Mouse (Mus musculus) midbrain, embryonic 10.5 days (tissue): ENCODE data around the gene Rgl3. TPM values are rescaled to one million over a fixed set of nuclear protein-coding genes. Genes with fewer than 3 reads are reported as not detected.

Experiments
- DNase-seq: peaks from one replicate; pipeline ENCODE4 v3.0.0-alpha.2; 2017; ENCODE audit warnings: low spot score
- H3K27ac ChIP-seq: fragments of 300-500 bp; sonication (generic); replicated peaks from 2 replicates; pipeline ENCODE4 v1.5.1; 2016; ENCODE audit warnings: mild to moderate bottlenecking
- H3K27me3 ChIP-seq: fragments of 300-500 bp; sonication (generic); 2 replicates; pipeline ENCODE4 v1.6.1; 2016; ENCODE audit warnings: low read depth, mild to moderate bottlenecking; ENCODE audit not compliant: poor library complexity, severe bottlenecking
- H3K36me3 ChIP-seq: fragments of 300-500 bp; sonication (generic); 2 replicates; pipeline ENCODE4 v1.6.1; 2016; ENCODE audit warnings: mild to moderate bottlenecking, moderate library complexity
- H3K4me1 ChIP-seq: fragments of 300-500 bp; sonication (generic); 2 replicates; pipeline ENCODE4 v1.6.1; 2016
- H3K4me3 ChIP-seq: fragments of 300-500 bp; sonication (generic); 2 replicates; pipeline ENCODE4 v1.5.1; 2016; ENCODE audit warnings: mild to moderate bottlenecking, moderate library complexity
- H3K9me3 ChIP-seq: fragments of 300-500 bp; sonication (generic); replicated peaks from 2 replicates; pipeline ENCODE4 v1.6.1; 2016; ENCODE audit warnings: mild to moderate bottlenecking
- WGBS: fragments of 180-500 bp; shearing (Covaris S2); methylation state at CpG from one replicate; pipeline ENCODE4 v1.1.7; 2016; 5-methylcytosine and 5-hydroxymethylcytosine counted together
- polyA plus RNA-seq: library from polyadenylated mRNA; unstranded; fragments of >200 nt; fragmentation: Nextera tagmentation; extraction: Ambion mirVana; gene quantifications from 2 replicates; pipeline ENCODE4 v1.2.1, GENCODE M21; 2016

The Rgl3 gene
- polyA plus RNA-seq, 1 experiment from 2014 or later, result 3.0 TPM

DNA sequence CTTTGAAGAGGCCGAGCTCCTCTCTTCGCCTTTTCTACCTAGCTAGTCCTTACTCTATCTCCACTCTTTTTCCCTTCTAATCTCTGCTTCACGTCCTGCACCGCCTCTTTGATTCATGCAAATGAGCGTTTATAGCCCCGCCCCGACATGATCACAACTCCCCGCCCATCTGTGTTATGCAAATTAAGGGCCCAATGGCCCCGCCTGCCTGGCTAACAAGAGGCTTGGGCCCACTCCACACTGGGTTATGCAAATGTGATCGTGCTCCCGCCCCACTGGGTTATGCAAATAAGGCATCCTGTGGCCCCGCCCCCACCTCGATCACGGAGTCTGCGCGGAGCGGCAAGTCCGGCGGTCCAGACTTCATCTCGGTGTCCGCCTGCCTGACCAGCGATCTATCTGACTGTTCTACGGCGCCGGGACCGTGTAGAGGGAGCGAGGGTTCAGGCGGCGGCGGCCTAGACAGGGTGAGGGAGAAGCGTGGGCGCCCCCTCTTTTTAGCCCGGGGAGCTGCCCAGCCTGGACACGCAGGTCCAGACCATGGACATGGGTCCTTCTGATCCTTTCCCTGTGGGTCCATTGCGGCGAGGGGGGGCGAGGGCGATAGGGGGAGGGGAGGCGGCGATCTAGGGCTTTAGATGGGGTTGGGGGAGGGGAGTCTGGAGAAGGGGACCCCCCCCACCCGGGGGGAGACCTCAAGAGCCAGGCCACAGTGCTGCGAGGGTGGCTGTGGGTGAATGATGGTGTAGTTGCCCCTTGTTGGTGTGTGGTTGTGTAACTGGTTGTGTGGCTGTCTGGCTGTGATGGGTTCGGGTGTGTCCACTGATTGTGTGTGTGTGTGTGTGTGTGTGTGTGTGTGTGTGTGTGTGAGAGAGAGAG, 52.3 kb downstream of the Rgl3 start, which contains the start of gene Plppr2:
Gene Plppr2, plus strand, starts transcription at position 342 of the 879 bp plus-strand sequence.
- Histone ChIP-seq H3K4me1 (peaks cover 30% of the 10 kb centered on the region), H3K36me3 (peaks cover 8% of the 10 kb centered on the region; the same call in 1 of the 2 replicates), H3K27me3 (peaks cover 29% of the 10 kb centered on the region), H3K4me3 (peak within 1 kb of the TSS; percentile 68), H3K9me3 (no peaks in the 10 kb centered on the region), H3K27ac (peak within 1 kb of the TSS; percentile 87)
- DNase-seq, result peak; percentile 99
- 3% methylated on average over 42 of the region's 43 CpGs for WGBS

GRCm38 (mm10) chr9:21935466-21936131, 53.6 kb downstream of the Rgl3 start:
- peaks cover 29% of the 10 kb centered on the region for H3K27me3 ChIP-seq
- no peaks in the 10 kb centered on the region for H3K9me3 ChIP-seq
- 0 out of 2 replicates have a peak, but pooled peaks cover under 1% of the 10 kb centered on the region for H3K36me3 ChIP-seq
- H3K4me3 ChIP-seq, result no peak overlapping the region
- DNase-seq, result no peak
- H3K27ac ChIP-seq, result no peak overlapping the region
- H3K4me1 ChIP-seq, result peaks cover 30% of the 10 kb centered on the region
- WGBS, result 87% methylated on average over 7 of the region's 7 CpGs

GRCm38 (mm10) chr9:21934021-21934420, 55.2 kb downstream of the Rgl3 start:
- Histone ChIP-seq H3K4me3 (no peak overlapping the region), H3K36me3 (no peaks in the 10 kb centered on the region), H3K9me3 (no peaks in the 10 kb centered on the region), H3K27ac (no peak overlapping the region), H3K4me1 (peaks cover 30% of the 10 kb centered on the region), H3K27me3 (peaks cover 29% of the 10 kb centered on the region)
- WGBS, result 90% methylated on average over 12 of the region's 12 CpGs
- DNase-seq, result no peak

DNA sequence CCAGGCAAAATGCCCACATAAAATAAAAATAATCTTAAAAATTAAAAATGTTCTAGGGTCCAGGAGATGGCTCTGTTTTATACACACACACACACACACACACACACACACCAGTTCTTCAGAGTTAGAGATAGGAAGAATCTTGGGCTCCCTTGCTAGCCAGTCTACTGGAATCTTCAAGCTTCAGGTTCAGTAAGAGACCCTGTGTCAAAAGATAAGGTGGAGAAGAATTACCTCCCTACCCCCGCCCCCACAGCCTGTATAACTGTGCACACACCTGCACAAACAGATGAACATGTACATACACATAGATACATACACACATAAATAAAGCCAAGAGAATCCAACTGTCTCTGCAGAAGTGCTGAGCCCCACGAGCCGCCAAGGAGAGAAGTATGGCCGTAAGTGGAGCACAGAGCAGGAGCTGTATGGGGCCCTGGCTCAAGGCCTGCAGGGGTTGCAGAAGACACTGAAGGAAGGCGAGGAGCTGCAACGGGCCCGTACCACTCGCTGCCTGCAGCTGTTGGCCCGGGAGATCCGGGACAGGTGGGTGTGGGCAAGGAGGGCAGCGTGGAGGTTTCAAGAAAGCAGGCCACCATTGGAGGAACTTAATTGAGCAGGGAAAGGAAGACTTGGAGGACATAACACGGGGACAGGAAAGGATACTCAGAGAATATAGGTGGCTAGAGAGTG, 56.7 kb downstream of the Rgl3 start:
- 58% methylated on average over 12 of the region's 12 CpGs for WGBS
- H3K27ac ChIP-seq, result no peak overlapping the region
- DNase-seq, result no peak
- no peak overlapping the region for H3K4me3 ChIP-seq
- peaks cover 29% of the 10 kb centered on the region for H3K27me3 ChIP-seq
- H3K36me3 ChIP-seq, result no peaks in the 10 kb centered on the region
- H3K9me3 ChIP-seq, result no peaks in the 10 kb centered on the region
- peaks cover 23% of the 10 kb centered on the region for H3K4me1 ChIP-seq

DNA sequence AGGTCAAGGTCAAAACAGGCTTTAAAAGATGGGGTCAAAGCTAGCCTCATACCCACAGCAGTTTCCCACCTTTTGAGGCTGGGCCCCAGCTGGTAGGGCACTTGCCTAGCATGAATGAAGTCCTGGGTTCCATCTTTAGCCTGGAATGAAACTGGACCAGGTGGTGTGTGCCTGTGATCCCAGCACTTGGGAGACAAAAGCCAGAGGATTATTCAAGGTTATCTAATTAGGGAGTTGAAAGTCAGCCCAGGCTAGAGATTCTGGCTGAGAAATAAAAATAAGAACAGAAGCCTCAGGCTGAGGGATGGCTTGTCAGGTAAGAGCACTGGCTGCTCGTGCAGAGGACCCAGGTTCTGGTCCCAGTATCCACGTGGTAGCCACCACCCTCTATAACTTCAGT, 57.2 kb downstream of the Rgl3 start:
- H3K4me3 ChIP-seq, result no peak overlapping the region
- DNase-seq, result no peak
- H3K9me3 ChIP-seq, result no peaks in the 10 kb centered on the region
- no peaks in the 10 kb centered on the region for H3K36me3 ChIP-seq
- H3K4me1 ChIP-seq, result peaks cover 19% of the 10 kb centered on the region
- peaks cover 29% of the 10 kb centered on the region for H3K27me3 ChIP-seq
- no peak overlapping the region for H3K27ac ChIP-seq
- 80% methylated on average over 2 of the region's 2 CpGs for WGBS

DNA sequence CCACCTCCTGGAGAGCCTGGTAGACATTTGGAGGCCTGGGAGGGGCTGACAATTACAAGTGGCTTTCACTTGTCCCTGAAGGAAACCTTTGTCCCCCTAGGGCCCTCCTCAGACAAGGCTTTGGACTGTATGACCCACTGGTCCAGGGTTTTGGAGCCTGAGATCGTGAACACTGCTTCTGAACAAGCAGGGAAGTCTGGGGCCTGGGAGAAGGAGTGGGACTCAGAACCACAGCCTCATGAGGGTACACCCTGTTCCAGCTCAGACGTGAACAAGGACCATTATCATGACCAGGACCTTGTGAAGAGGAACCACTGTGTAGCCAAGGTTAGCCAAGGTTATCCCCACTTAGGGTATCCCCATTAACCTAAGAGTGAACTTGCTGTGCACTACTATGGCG, 60.0 kb downstream of the Rgl3 start:
- Histone ChIP-seq H3K9me3 (no peaks in the 10 kb centered on the region), H3K4me1 (peaks cover 22% of the 10 kb centered on the region), H3K27me3 (peaks cover 18% of the 10 kb centered on the region), H3K36me3 (peaks cover 12% of the 10 kb centered on the region), H3K4me3 (no peak overlapping the region), H3K27ac (no peak overlapping the region)
- 86% methylated on average over 3 of the region's 3 CpGs for WGBS
- DNase-seq, result no peak

DNA sequence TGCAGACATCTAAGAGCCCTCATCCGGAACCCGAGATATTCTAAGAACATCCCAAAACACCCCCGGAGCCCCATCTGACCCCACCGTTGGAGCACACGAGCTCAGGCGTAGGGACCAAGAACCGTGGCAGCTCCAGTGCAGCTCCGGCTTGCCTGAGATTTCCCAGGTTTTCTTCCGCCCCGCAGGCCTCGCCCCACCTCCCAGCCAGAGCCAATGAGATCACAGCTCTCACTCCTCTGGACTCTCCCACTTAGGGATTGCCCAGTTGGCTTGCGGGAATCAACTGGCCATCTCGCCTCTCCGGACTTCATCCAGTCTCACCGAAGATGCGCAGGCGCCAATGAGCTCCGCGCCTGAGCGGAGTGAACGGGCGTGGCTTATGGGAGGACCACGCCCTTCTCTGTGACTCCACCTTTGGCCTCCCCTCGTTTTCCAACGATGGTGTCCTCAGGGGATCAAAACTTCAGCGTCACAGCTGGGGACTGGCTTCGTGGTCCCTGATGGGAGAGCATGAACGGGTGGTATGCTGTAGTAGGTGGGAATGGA, 62.0 kb downstream of the Rgl3 start, which contains the start of the genes Ccdc159 and Tmem205:
Gene Ccdc159, plus strand, starts transcription at position 264 of the 546 bp plus-strand sequence.
Gene Tmem205, minus strand, starts transcription at position 349 of the 546 bp plus-strand sequence.
- WGBS, result under 1% methylated on average over 28 of the region's 28 CpGs
- DNase-seq, result peak; percentile 96
- Histone ChIP-seq H3K9me3 (no peaks in the 10 kb centered on the region), H3K27ac (peak within 1 kb of the TSS; percentile 81), H3K27me3 (no peaks in the 10 kb centered on the region), H3K36me3 (peaks cover 16% of the 10 kb centered on the region), H3K4me3 (peak within 1 kb of the TSS; percentile 60), H3K4me1 (peaks cover 18% of the 10 kb centered on the region)

- Histone ChIP-seq H3K27ac (peak overlapping the region; percentile 81), H3K36me3 (peaks cover 16% of the 10 kb centered on the region), H3K4me3 (peak overlapping the region; percentile 60), H3K9me3 (no peaks in the 10 kb centered on the region), H3K4me1 (peaks cover 18% of the 10 kb centered on the region), H3K27me3 (no peaks in the 10 kb centered on the region)
- WGBS, result 6% methylated on average over 6 of the region's 6 CpGs
- no peak for DNase-seq
Measured at GRCm38 (mm10) chr9:21926784-21927183, 62.5 kb downstream of the Rgl3 start.

DNA sequence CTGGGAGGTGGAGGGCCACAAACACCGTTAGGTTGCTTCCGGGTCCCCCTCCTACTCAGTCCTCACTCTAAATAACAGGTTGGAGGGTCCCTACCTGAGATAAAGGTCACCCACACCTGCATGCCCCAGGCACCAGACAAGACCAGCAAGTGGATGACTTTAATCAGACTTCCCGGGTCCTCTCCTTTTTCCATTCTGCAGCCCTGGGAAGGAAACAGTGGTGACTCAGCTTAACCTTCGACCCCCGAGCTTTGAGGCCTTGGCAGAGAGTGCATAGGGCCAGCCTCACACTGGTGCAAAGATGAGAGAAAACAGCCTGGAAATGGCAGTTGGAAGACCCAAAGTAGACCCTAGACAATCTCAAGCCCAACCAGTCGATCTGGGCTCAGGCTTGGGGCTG, 63.1 kb downstream of the Rgl3 start:
- H3K36me3 ChIP-seq, result peaks cover 16% of the 10 kb centered on the region
- 80% methylated on average over 6 of the region's 6 CpGs for WGBS
- peak overlapping the region; percentile 60 for H3K4me3 ChIP-seq
- H3K27me3 ChIP-seq, result no peaks in the 10 kb centered on the region
- peaks cover 18% of the 10 kb centered on the region for H3K4me1 ChIP-seq
- no peaks in the 10 kb centered on the region for H3K9me3 ChIP-seq
- no peak for DNase-seq
- H3K27ac ChIP-seq, result no peak overlapping the region; the same call in 1 of the 2 replicates

GRCm38 (mm10) chr9:21925506-21925905, 63.7 kb downstream of the Rgl3 start:
- Histone ChIP-seq H3K4me3 (no peak overlapping the region), H3K9me3 (no peaks in the 10 kb centered on the region), H3K4me1 (peaks cover 18% of the 10 kb centered on the region), H3K27me3 (no peaks in the 10 kb centered on the region), H3K36me3 (peaks cover 16% of the 10 kb centered on the region), H3K27ac (no peak overlapping the region)
- WGBS, result 97% methylated on average over 1 of the region's 1 CpGs
- no peak for DNase-seq

DNA sequence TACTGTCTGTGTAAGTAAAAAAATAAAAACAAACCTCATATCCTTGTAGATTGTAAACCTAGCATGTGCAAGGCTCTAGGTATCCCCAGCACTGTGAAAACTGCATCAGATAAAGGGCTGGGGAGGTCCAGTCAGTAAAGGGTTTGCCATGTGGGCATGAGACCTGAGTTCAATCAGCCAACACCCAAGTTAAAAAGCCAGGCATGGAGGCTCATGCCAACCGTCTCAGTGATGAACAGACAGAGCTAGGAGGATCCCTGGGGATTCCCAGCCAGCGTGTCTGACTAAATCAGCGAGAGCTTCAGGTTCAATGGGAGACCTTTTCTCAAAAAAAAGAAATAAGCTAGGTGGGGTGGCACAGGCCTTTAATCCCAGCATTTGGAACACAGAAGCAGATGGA, 64.2 kb downstream of the Rgl3 start:
- Histone ChIP-seq H3K4me3 (no peak overlapping the region), H3K27ac (no peak overlapping the region), H3K4me1 (peaks cover 18% of the 10 kb centered on the region), H3K9me3 (no peaks in the 10 kb centered on the region), H3K27me3 (no peaks in the 10 kb centered on the region), H3K36me3 (peaks cover 16% of the 10 kb centered on the region)
- no peak for DNase-seq
- WGBS, result 94% methylated on average over 3 of the region's 3 CpGs

DNA sequence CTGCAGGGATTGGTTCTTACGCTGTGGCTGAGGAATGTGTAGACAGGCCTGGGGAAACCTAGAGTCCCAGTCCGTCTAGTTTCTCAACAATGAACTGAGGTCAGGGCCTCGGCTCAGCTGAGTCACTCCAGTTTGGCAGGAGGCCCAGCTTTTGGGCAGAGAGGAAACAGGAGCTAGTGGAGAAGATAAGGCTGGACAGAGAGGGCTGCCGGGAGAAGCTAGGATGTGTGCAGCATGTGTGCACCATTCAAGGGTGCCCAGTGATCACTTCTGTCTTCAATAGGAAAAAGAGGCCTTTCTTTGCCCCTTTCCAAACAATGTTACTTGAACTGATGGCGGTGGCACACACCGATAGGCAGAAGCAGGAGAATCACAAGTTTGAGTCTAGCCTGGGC, 65.2 kb downstream of the Rgl3 start:
- peaks cover 16% of the 10 kb centered on the region for H3K36me3 ChIP-seq
- no peaks in the 10 kb centered on the region for H3K9me3 ChIP-seq
- no peak overlapping the region for H3K4me3 ChIP-seq
- 82% methylated on average over 6 of the region's 6 CpGs for WGBS
- H3K4me1 ChIP-seq, result peaks cover 18% of the 10 kb centered on the region
- no peak overlapping the region for H3K27ac ChIP-seq
- H3K27me3 ChIP-seq, result no peaks in the 10 kb centered on the region
- no peak for DNase-seq
